Mouse (Mus musculus): Measurements from ENCODE around the gene Tnrc6c.
A peak's percentile ranks its signal among the peaks of the same experiment; 100 is the strongest.

- TF ChIP-seq CTCF (IDR thresholded peaks at IDR 0.05; ENCODE audit: control insufficient read depth, insufficient read depth, low read length): peak; percentile 45; the same call in 1 of the 2 replicates
- TF ChIP-seq POLR2A (IDR thresholded peaks at IDR 0.05; ENCODE audit: borderline replicate concordance, control insufficient read depth, low read depth, low read length): peak; percentile 76; the same call in 1 of the 2 replicates
These were observed 129.0 kb downstream of the Tnrc6c start for GRCm38 (mm10) chr11:117783089-117783488.
